Mouse (Mus musculus) fibroblast of lung, adult 2 months (primary cell): ENCODE data around the gene Lhfpl4.

ENCODE experiments used
- DNase-seq: peaks from one replicate; pipeline ENCODE4 v3.0.0-alpha.2; 2011; ENCODE audit warnings: low read depth

Gene Lhfpl4

DNA sequence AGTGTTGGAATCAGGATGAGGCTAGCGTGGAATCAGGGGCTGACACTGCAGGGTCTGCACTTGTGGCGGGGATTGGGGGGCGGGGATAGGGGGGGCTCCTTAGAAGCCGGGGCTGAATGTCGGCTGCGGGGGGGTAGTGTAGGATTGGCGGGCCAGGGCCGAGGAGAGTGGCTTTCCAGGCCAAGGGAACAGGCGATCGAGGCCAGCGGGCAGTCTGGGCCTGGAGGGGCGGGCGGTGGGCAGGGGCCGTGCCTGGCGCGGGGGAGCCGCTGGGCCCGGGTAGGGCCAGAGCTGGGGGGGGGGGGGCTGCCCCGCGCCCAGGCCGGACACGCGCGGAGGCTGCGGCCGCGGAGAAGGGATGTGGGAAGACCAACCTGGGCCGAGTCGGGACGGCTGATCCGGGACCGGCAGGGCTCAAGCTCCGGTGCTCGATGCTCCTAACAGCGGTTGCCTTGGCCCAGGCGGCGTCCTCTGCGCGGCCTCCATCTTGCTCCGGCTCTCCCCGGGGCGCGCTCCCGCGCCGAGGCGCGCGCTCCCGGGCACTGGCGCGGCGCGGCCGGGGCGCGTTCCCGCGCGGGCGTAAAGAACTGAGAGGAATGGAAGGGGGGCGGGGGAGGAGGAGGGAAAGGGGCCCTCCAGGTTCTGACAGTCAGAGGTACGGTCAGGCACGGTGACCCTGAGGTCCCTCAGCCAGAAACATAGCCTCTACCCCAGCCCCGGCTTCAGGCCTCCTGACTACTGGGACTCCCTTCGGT, at the start of gene Lhfpl4:
Lhfpl4 (minus strand) TSS at position 544 of the 755 bp plus-strand sequence.
- no peak for DNase-seq

DNA sequence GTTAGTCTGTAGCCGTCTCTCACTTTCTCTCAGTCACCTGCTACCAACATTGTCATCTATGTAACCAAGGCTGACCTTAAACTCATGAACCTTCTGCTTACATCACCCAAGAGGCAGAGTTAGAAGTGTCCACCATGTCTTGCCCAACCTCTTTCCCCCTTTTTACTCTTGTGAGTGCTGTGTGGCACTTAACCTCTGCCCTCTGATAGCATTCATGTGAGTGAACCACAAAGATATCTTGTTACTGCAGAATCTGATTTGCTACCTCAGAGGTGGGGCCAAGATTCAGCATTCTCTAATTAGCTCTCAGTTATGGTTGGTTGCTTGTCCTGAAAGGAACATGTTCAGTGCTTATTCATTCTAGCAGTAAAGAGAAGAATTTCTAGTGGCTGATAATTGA, 47.6 kb upstream of the Lhfpl4 start:
- DNase-seq: no peak

DNA sequence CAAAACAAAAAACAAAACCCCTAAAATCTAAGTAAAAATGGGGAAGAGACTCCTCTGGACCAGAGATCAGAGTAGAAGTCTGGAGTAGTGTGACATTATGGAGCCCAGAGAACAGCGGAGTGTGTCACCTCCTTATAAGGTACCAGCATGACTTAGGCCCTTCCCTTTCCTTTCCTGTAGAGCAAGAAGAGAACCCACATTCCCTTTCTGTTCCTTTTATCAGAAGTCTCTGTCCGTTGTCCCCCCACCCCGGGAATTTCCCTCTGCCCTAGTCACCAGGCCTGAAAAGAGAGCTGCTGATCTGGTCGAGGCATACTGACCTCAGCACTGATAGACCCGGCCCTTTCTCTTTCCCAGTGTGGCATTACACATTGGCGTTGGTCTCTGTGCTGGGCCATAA, 43.3 kb upstream of the Lhfpl4 start:
- no peak for DNase-seq

DNA sequence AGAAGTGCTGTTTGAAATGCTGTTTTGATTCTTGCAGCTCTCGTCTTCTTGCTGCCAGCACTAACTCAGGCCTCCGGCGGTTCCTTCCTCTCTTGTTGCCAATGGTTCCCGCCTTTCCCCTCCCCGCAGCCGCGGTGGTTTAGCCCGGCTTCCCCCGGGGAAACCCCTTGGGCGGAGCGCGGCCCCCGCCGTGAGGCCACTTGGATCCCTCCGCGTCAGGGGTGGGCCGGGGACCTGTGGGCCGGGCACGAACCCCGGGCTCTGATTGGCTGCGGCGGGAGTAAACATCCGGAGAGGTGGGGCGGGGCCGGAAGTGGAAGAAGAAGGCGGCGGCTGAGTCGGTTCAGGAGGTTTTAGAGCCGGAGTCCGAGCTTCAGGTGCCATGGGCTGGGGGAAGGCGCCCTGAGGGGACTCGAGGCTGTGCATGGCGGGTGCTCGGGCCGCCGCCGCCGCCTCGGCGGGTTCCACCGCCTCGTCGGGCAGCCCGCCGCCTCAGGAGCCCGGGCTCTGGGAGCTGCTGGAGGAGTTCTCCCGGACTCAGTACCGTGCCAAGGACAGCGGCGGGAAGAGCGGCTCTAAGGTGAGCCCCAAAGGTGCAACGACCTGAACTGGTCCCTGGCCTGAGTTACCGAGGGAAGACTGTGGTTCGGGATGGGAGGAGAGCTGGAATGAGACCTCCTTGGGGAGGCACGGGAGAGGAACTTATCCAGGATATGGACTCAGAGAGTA, 42.5 kb upstream of the Lhfpl4 start, which contains the start of gene Mtmr14:
Mtmr14 (plus strand) TSS at position 302 of the 729 bp plus-strand sequence.
- DNase-seq: peak; percentile 87

DNA sequence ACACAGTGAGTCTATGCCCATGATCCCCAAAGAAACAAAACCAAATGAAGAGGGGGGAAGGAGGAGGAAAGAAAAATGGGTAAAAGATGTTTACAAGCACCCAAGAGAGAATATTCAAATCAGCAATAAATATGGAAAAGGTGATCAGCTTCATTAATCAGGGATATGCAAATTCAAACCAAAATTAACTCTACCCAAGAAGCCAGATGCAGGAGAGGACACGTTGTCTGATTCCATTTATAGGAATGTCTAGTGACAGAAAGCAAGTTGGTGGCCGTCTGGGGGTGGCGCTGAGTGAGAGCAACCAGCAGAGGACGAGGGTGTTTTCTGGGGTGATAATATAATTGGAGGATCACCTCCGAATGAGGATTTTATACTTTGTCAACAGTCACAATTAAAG, 40.0 kb upstream of the Lhfpl4 start:
- no peak for DNase-seq

DNA sequence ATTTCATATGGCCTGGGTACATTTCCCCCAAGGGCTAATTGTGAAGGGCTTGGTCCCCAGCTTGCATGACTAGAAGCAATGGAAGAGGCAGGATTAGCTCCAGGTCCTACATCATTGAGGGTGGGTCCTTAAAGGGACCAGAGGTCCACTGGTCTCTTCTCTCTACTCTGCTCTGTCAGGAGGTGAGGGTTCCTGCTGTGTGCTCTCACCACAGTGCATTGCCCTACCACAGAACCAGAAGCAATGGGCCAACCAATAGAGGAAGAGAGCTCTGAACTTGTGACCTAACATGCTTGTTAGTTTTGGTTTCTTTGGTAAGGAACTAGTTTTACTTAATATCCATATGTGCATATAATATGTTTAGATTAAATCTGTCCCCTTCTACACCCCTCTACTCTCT, 31.5 kb upstream of the Lhfpl4 start:
- DNase-seq: no peak

DNA sequence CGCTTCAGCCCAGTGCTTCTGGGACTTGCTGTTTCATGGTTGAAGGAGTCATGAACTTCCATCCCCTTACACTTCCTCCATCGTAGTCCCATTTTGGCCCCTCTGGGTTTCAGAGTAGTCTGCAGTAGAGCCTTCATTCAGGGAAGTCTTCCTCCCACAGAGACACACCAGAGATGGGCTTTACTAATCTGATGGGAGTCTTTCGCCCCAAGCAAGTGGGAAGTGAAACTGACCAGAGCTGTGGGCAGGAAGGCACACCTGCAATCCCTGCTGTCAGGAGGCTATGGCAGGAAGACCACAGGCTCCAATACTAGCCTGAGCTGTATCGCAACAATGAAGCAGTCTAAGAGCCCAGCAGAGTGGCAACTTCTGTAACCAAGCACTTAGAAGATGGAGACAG, 30.6 kb upstream of the Lhfpl4 start:
- no peak for DNase-seq

DNA sequence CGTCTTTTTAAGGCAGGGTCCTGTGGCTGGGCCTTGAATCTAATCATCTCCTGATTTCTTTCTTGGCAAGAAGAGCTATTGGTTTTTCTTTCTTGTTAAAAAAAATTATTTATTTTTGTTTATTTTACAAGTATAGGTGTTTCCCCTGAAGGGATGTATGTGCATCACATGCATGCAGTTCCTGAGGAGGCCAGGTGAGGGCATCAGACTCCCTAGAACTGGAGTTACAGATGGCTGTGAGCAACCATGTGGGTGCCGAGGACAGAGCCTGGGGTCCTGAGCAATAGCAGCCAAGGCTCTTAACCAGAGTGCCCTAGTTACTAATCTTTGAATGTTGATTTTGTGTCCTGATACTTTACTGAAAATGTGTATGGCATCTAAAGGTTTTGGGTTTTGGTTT, 21.1 kb upstream of the Lhfpl4 start:
- no peak for DNase-seq

DNA sequence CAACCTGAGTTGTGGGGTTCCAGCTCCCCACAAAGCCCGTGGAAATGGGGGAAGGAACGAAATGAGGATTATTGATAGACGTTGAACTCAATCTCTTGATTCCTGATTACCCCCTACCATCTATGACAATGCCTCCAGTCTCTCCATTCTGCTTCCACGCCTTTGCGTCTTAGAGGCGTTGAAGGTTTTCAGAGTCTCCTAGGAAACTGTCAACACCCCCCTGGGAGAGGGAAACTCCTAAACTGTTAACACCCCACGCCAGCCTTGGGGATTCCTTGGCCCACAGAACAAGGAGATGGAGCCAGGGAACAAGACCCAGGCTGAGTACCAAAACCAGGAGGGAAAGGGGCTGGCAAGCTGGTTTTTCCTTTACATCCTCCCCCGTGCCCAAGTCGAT, 410 bp upstream of the Lhfpl4 start:
- no peak for DNase-seq

DNA sequence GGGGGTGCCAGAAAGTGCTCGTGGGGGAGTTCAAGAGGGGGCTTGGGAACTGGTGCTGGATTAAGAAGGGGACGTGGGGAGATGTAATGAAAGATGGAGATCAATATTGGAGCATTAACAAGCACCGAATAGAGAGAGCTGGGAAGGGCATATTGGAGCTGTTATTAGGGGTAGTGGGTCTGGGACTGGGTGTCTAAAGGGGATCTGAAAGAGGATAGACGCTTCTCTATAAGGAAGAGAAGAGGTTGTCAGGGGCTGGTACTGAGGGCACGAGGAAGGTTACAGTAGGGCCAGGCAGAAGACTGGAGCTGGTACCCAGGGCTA, 705 bp downstream of the Lhfpl4 start:
- DNase-seq: no peak

DNA sequence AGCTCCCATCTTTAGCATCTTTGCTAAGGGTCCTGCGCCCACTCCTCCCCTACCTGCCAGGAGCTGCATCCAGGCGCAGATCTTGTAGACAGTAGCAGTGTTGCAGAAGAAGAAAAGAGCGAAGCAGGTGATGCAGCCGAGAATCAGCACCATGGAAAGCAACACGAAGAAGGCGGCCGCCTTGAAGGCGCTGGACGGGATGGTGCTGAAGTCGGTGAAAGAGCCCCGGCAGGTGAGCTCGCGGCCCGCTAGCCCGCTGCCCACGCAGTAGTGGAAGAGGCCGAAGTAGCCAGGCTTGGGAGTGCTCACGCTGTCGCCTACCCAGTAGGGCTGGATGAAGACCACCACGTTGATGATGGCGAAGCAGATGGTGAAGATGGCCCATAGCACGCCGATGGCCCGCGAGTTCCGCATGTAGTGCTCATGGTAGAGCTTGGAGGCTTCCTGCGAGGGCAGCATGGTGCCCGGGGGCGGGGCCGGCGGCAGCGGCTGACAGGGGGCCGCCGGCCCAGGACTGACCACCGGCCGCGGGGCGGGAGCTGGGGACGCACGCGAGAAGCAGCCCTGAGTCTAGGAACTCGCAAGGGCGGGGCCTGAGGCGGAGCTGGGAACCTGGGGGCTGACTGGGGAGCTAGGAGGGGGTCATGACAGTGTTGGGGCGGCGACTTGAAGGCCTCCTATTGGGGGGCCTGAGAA, 1.3 kb downstream of the Lhfpl4 start:
- DNase-seq: no peak

DNA sequence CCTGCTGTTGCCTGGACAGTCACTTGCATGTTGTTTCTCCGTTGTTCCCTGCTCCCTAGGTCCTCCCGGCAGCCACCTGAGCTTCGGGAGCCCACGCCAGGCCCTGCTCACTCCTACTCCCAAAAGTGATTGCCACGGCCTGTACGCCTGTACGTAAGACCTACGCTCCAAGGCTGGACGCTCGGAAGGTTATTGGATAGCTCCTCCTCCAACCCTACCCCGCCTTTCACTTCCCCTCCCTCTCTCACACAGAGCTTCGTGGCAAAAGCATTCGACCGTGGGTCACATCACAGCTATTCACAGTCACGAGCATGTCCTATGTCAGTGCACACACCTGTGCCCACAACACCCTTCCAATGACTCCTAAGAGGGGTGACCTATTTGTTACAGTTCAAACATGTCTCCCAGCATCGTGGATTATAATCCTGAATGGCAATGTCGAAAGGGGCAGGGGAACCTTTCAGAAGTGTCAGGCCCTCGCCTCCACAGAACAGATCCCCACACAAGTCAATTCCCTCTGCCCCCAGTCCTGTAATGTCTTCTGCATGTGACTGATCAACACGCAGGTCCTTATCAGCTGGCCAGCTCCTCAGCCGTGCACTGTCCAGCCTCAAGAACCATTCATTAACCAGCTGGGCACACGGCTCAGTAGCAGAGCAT, 10.2 kb downstream of the Lhfpl4 start:
- DNase-seq: no peak

DNA sequence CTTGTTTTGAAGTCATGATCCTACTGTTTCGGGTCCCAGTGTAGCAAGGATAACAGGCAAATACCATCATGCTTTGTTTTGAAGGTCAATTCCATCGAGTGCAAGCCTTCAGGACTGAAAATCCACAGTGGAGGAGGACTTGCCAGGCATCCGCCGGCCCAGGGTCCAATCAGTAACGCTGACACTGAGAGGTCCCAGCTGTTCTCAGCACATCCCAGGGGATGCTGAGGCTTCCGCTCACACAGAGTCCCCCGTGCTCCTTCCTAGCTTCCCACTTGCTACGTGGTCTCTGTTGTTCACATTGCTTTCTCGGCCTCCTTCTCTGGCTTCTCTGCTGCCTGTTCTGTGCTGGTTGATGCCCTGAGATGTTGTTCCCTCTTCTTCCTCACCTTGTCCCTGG, 11.0 kb downstream of the Lhfpl4 start:
- DNase-seq: no peak

DNA sequence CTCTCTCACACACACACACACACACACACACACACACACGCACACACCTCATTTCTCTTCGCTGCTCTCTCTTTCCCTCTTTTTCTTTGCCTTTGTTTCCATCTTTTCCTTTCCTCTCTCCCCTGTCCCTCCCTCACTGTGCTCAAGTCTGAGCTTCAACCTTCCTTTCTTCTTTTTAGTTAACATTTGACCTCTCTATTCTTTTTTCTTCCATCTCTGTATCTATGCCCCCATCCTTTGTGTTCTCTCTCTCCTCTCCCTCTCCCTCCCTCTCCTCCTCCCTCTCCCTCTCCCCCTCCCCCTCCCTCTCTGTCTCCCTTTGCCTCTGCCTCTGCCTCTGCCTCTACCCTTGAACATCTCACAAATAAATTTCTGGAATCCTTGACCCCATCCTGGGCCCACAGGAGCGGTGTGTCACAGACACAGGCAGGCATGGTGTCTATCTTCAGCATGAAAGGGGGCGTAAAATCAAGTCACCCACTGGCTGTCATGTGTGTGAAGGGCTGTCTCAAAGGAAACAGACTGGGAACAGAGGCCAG, 15.9 kb downstream of the Lhfpl4 start:
- no peak for DNase-seq

DNA sequence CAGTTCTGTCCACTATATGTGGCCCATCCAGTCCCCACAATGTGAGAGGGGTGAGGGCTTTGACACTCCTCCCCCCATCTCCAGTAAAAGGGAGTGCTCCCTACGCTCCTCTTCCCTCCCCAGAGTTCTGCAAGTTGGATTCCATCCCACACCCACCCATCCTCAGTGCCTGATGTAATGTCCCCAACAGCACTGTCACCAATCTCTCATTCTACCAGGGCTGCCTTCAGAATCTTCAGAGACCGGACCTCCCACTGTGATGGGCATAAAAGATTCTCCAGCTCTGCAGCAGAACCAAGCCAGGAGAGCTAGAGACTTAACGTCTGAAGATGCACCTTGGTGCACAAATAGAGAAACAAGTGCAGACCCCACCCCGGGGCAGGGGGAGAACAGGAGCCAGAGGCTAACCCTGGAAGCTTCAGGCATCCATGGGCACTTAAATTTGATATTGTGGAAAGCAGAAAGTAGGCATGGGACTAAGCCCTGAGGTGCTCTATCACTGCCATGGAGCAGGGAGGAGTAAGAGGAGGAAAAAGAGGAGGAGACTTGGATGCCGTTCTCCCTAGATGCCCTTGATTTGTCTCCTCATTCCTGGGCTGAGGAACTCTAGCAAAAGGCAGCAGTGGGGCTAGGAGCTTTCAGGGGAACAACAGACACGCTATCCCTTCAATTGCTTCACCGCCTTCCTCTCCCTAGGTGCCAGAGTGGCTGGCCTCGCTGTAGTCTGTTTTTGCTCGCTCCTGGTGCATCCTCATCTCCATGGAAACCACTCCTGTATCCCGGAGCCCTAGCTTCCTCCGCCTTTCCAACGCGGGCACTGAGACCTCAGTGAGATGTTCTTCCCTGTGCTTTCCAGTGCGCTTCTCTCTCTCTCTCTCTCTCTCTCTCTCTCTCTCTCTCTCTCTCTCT, 16.6 kb downstream of the Lhfpl4 start:
- no peak for DNase-seq

DNA sequence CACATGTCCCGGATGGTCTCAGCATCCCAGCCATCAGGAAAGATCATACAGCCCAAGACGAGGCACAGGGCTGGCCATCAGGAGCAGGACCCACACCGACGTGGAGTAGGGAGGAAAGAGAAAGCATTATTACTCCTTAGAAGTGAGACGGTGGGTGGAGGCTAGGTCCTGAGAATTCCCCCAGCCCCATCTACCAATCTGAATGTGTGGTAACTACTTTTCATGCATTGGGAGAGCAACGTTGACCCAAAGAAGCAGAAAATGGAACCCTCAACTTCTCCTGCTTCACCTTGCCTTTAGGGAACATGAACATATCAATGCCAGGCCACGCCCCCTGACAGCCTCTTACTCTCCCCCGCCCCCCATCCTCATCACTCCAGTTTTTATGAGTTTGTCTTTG, 18.6 kb downstream of the Lhfpl4 start:
- no peak for DNase-seq

DNA sequence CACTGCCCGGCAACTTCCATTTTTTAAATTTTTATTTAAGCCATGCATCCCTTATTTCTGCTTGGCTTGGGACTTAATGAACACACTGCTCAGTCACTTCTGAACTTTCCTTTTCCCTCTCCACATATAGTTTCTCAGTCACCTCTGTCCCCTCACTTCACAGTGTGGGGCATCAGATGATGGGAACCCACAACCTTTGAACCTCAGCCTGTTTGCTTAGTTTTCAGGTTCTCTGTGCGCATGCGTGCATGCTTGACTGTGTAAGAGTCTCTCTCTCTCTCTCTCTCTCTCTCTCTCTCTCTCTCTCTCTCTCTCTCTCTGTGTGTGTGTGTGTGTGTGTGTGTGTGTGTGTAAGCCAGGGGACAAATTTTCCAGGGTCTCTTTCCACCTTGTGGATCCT, 19.7 kb downstream of the Lhfpl4 start:
- no peak for DNase-seq

DNA sequence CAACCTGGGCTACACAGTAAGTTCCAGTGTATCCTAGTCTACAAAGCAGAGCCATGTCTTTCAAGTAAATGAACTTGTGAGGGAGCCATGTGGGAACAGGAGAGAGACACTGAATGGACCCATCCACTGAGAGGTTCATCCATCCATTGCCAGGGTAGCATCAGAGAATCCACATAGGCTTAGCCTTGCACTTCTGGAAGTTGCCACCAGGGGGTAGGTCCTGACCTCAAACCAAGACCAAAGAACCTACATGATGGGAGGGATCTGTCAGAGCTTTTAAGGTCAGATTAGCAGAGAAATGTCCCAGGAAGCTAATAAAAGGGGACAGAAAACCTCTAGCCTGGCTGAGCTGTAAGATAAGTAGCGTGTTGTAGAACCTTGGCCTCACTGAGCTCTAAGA, 22.6 kb downstream of the Lhfpl4 start:
- DNase-seq: peak; percentile 28

DNA sequence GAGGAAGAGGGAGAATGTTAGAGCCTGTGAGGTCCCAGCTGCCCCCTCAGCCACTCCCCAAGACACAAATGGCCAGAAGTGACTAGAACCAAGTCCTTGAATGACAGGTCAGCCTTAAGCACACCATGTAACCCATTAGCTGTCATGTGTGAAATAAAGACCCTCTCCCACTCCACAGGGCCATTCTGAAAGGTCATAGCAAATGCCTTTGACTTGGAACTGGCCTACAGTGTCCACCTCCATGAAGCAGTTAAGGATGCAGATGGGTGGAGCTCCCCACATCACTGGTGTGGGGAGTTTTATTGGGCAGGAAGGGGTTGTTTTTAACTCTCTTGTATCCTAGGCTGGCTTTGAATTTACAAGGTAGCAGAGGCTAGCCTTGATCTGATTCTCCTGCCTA, 23.2 kb downstream of the Lhfpl4 start:
- DNase-seq: no peak

DNA sequence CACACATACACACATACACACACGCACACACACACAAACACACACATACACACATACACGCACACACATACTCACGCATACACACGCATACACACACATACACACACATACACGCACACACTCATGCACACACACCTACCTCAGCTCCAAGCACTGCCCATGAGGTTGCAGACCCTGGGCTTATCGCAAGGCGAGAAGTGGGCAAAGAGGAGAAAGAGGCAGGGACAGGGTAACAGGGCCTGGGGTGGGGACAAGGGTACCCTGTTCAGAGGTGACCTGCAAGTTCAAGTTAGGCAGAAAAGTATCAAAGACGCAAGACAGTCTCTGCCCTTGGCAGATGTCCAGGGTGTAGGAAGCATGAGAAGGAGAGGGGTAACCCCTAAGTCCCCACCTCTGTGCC, 24.5 kb downstream of the Lhfpl4 start:
- DNase-seq: no peak

DNA sequence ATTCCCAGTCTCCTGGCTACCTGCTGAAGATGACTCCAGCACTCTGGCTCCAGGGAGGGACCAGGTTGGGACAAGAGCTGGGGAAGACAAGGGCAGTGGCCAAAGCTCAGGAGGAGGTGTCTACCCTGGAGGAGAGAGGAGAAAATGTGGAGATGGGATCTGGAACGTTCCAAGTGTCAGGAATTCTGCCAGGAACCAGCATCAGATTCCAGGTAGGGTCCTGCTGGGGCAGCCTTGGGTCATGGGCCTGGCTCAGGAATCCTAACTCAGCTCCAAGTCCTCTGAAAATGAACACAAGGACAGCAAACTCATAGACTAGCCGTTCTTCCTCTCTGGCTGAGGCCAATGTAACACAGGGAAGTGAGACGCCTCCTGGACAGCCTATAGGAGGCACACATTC, 25.3 kb downstream of the Lhfpl4 start:
- no peak for DNase-seq
